Mouse (Mus musculus) heart, adult 2 months (tissue): ENCODE measurements around the gene Itln1.

ENCODE experiments used
- CTCF ChIP-seq: fragments of 200-600 bp; IDR thresholded peaks from 2 replicates; pipeline ENCODE4 v1.8.1; 2022; ENCODE audit warnings: antibody characterized with exemption, mild to moderate bottlenecking, moderate library complexity
- EP300 ChIP-seq: fragments of 200-500 bp; IDR thresholded peaks from 2 replicates; pipeline ENCODE4 v1.6.1; 2011; ENCODE audit warnings: low read depth, low read length, control low read depth; ENCODE audit not compliant: insufficient read depth
- POLR2A ChIP-seq: fragments of 200-500 bp; IDR thresholded peaks from 2 replicates; pipeline ENCODE4 v1.6.1; 2011; ENCODE audit warnings: mild to moderate bottlenecking, low read depth, low read length, control low read depth; ENCODE audit not compliant: insufficient read depth

- no peak for TF ChIP-seq POLR2A
- no peak for TF ChIP-seq CTCF
- TF ChIP-seq EP300, result no peak
Observed at GRCm38 (mm10) chr1:171531367-171531766, 3.7 kb downstream of the Itln1 start.
